Mouse (Mus musculus) lung, embryonic 14.5 days (tissue): Measurements from ENCODE around the gene Pik3r2. TPM values are rescaled to one million over a fixed set of nuclear protein-coding genes. Genes with fewer than 3 reads are reported as not detected.

Experiments
- ATAC-seq: fragments of 200-750 bp; cut with Nextera tagmentation; 2 replicates; pipeline ENCODE4 v1.8.0; 2017; ENCODE audit warnings: mild to moderate bottlenecking, moderate TSS enrichment, moderate library complexity; ENCODE audit not compliant: insufficient read depth
- DNase-seq: peaks from one replicate; pipeline ENCODE4 v3.0.0-alpha.2; 2015
- H3K27ac ChIP-seq: fragments of 300-500 bp; sonication (generic); 2 replicates; pipeline ENCODE4 v1.5.1; 2014; ENCODE audit warnings: low read depth, mild to moderate bottlenecking, moderate library complexity
- H3K27me3 ChIP-seq: fragments of 300-500 bp; sonication (generic); 2 replicates; pipeline ENCODE4 v1.6.1; 2014; ENCODE audit warnings: low read length, control low read depth; ENCODE audit not compliant: insufficient read depth
- H3K36me3 ChIP-seq: fragments of 300-500 bp; sonication (generic); 2 replicates; pipeline ENCODE4 v1.6.1; 2014; ENCODE audit warnings: control low read depth; ENCODE audit not compliant: insufficient read depth
- H3K4me1 ChIP-seq: fragments of 300-500 bp; sonication (generic); 2 replicates; pipeline ENCODE4 v1.6.1; 2014; ENCODE audit warnings: antibody characterized with exemption, control low read depth; ENCODE audit not compliant: insufficient read depth
- H3K4me2 ChIP-seq: fragments of 300-500 bp; sonication (generic); 2 replicates; pipeline ENCODE4 v1.6.1; 2014; ENCODE audit warnings: mild to moderate bottlenecking
- H3K4me3 ChIP-seq: fragments of 300-500 bp; sonication (generic); 2 replicates; pipeline ENCODE4 v1.5.1; 2014; ENCODE audit warnings: low read depth, low read length
- H3K9ac ChIP-seq: fragments of 300-500 bp; sonication (generic); 2 replicates; pipeline ENCODE4 v1.6.1; 2014
- H3K9me3 ChIP-seq: fragments of 300-500 bp; sonication (generic); 2 replicates; pipeline ENCODE4 v1.6.1; 2016; ENCODE audit warnings: low read depth, low read length, control low read depth
- CTCF ChIP-seq: IDR thresholded peaks from 2 replicates; pipeline ENCODE4 v1.5.1; 2016; ENCODE audit warnings: antibody characterized with exemption, low read depth
- WGBS: fragments of 180-500 bp; shearing (Covaris S2); extraction: QIAGEN DNeasy Blood & Tissue Kit; methylation state at CpG from one replicate; pipeline ENCODE4 v1.1.7; 2014; 5-methylcytosine and 5-hydroxymethylcytosine counted together
- polyA plus RNA-seq: library from polyadenylated mRNA; unstranded; fragments of >200 nt; fragmentation: Nextera tagmentation; extraction: Ambion mirVana; gene quantifications from 2 replicates; pipeline ENCODE4 v1.2.1, GENCODE M21; 2014

Pik3r2 gene
- polyA plus RNA-seq, 1 experiment from 2014 or later, result 52.4 TPM

DNA sequence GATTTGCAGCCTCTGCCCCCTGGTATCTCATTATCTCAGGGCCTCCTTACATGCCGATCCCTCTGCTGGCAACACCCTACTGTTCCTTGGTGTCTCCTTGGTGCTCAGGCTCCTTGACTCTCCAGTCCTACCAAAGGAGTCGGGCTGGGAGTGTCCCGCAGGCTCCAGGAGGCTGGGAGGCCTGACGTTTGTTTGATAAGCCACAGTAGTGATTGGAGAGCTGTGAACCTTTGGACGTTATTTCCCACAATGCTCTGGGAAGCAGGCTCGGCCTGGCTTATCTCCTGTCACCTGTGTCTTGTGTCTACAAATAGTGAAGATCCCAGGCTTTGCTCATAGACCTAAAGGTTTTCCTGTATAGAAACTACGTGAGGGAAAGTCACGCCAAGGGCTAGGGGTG lies 12.5 kb downstream of the Pik3r2 start:
- H3K9ac ChIP-seq, result no peak overlapping the region
- peaks cover 18% of the 10 kb centered on the region for H3K36me3 ChIP-seq
- TF ChIP-seq CTCF, result no peak
- no peak for ATAC-seq
- no peak overlapping the region for H3K27ac ChIP-seq
- peak overlapping the region; percentile 4; the same call in 1 of the 2 replicates for H3K4me2 ChIP-seq
- 63% methylated on average over 8 of the region's 8 CpGs for WGBS
- DNase-seq, result no peak
- peaks cover 8% of the 10 kb centered on the region; the same call in 1 of the 2 replicates for H3K4me1 ChIP-seq
- H3K9me3 ChIP-seq, result no peaks in the 10 kb centered on the region
- no peak overlapping the region for H3K4me3 ChIP-seq
- H3K27me3 ChIP-seq, result no peaks in the 10 kb centered on the region

DNA sequence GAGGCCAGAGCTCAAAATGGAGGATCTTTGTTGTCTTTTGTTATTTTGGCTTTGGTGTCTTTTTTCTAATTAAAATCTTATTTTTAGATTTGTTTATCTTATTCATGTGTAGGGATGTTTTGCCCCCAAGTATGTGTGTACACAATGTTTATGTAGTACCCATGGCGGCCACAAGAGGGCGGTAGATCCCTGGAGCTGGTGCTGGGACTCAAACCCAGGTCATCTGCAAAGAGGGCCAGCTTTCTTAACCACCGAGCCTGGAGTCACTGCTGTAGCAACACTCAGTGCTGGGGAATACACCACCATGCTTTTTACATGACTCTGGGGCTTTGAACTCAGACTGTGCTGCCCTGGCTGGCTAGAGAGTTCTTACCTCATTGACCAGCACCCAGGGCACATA lies 13.2 kb downstream of the Pik3r2 start:
- 8% methylated on average over 3 of the region's 3 CpGs for WGBS
- peak; percentile 69 for DNase-seq
- H3K4me1 ChIP-seq, result peaks cover 8% of the 10 kb centered on the region; the same call in 1 of the 2 replicates
- TF ChIP-seq CTCF, result peak; percentile 87
- no peaks in the 10 kb centered on the region for H3K9me3 ChIP-seq
- H3K27me3 ChIP-seq, result no peaks in the 10 kb centered on the region
- ATAC-seq, result no peak
- H3K9ac ChIP-seq, result no peak overlapping the region
- H3K4me2 ChIP-seq, result no peak overlapping the region
- H3K36me3 ChIP-seq, result peaks cover 11% of the 10 kb centered on the region
- H3K27ac ChIP-seq, result 0 out of 2 replicates have a peak overlapping the region, but pooled peaks have one; percentile 8
- no peak overlapping the region for H3K4me3 ChIP-seq

DNA sequence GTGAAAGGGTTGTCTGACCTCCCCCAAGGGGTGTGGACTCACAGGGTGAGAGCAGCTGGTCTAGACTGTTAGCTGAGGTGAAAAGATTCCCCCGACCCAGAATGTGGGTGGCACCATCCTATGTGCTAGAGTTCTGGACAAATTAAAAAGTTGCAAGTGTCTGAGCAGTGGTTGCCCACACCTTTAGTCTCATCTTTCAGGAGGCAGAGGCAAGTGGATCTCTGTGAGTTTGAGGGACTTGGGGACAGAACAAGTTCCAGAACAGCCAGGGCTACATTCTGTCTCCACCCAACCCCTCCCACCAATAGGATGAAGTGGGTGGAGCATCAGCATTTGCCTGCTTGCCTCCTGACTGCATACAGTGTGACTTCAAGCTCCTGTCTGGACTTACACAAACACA lies 14.4 kb downstream of the Pik3r2 start:
- 79% methylated on average over 1 of the region's 1 CpGs for WGBS
- Histone ChIP-seq H3K4me2 (no peak overlapping the region), H3K27ac (no peak overlapping the region), H3K36me3 (peaks cover 16% of the 10 kb centered on the region; the same call in 1 of the 2 replicates), H3K9ac (no peak overlapping the region), H3K9me3 (no peaks in the 10 kb centered on the region), H3K27me3 (no peaks in the 10 kb centered on the region), H3K4me3 (no peak overlapping the region), H3K4me1 (peaks cover 8% of the 10 kb centered on the region; the same call in 1 of the 2 replicates)
- no peak for TF ChIP-seq CTCF
- DNase-seq (no peak), ATAC-seq (no peak)

DNA sequence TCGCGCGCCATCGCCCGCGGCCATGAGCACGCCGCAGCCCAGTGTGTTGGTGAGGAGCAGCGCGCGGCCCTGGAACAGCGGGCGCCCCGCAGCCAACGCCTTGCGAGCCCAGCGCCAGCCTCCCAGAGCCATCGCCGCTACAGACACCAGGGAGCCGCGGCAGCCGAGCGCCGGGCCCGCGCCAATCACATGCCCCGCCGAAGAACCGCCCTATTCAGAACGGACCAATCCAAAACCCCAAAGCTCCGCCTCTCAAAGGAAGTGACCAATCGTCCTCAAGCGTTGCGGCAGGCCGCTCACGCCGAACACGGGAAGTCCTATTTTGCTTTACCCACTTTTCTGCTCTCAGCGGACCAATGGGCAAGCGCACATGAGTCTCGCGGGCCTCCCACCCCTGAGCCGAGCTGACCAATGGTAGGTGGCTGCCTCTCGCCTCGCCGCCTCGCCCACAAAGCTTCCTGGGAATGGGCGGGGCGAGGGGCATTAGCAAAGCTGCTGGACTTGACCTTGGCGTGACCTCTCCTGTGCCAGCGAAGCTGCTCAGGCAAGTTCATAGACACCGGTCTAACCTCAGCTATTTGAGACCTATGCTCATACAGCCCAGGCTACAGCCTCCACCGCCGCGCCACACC lies 15.6 kb downstream of the Pik3r2 start, which contains the start of gene Mpv17l2:
Mpv17l2 (minus strand) TSS at position 172 of the 632 bp plus-strand sequence.
- peak; percentile 99 for DNase-seq
- Histone ChIP-seq H3K27me3 (no peaks in the 10 kb centered on the region), H3K9me3 (no peaks in the 10 kb centered on the region), H3K4me2 (peak within 1 kb of the TSS; percentile 100), H3K4me3 (peak within 1 kb of the TSS; percentile 70), H3K36me3 (peaks cover 22% of the 10 kb centered on the region; the same call in 1 of the 2 replicates), H3K9ac (peak within 1 kb of the TSS; percentile 75), H3K4me1 (peaks cover 8% of the 10 kb centered on the region; the same call in 1 of the 2 replicates), H3K27ac (peak within 1 kb of the TSS; percentile 73)
- WGBS, result under 1% methylated on average over 55 of the region's 55 CpGs
- ATAC-seq, result peak; percentile 96
- no peak for TF ChIP-seq CTCF

DNA sequence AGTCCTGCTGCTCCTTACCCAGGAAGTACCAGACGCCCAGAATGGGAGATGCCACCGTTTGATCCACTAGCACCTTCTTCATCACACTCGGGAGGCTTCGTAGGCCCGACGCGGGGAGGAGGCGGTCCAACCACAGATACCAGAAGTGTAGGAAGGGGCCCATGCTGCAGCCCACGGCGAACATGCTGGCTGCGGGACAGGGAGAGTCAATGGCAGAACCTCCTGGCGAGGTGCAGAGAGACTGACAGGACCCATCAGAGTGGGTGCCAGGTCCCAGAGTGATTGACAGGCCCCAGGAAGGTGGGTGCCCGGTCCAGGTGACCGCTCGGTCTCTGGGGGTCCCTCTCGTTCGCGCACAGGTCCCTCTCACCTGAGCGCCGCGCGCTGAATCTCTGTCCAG lies 16.2 kb downstream of the Pik3r2 start:
- Histone ChIP-seq H3K4me3 (peak overlapping the region; percentile 70), H3K36me3 (peaks cover 22% of the 10 kb centered on the region; the same call in 1 of the 2 replicates), H3K9me3 (no peaks in the 10 kb centered on the region), H3K4me1 (peaks cover 12% of the 10 kb centered on the region; the same call in 1 of the 2 replicates), H3K4me2 (peak overlapping the region; percentile 100), H3K9ac (peak overlapping the region; percentile 75), H3K27me3 (no peaks in the 10 kb centered on the region), H3K27ac (peak overlapping the region; percentile 73)
- DNase-seq (peak; percentile 25), ATAC-seq (no peak; the same call in 1 of the 2 replicates)
- WGBS, result under 1% methylated on average over 22 of the region's 22 CpGs
- TF ChIP-seq CTCF, result no peak

DNA sequence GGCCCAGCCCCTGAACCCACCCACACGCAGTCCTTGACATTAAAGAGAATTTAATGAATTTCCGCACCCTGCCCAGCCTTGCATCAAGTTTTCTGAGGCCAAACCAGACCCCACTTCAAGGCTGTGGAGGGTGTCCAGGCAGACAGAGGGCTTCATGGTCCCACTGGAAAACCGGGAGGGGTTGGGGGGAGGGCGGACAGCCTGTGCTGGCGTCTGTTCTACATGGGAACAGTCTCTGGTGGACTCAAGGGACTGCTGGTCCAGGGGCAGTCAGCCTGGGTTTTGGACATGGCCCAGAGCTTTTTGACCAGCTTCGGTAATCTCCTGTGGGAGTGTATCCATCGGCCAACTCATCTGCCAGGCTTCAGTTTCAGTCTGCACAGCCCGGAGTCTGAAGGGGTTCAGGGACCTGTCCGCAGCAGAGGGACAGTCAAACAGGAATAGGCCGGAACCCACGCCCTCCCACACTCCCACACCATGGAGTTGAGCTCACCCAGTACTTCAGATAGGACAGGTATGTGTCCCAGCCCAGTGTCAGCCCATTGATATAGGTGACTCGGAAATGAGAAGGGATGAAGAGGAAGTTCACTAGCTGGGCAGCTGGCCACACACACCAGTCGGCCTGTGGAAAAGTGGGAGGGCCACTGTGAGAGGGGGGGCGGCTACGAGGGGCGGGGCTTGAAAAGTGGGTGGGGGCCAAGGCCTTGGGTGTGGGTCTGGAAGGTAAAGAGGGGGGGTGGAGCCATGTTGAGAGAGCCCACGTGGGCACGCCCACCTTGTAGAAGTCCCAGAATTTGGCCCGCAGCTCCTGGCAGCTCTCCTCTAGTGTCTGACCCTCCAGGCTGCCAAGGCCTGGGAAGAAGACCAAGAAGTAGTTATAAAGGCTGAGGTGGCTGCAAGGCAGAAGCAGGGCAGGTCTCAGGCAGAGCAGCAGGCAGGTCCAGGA lies 17.6 kb downstream of the Pik3r2 start:
- Histone ChIP-seq H3K9me3 (no peaks in the 10 kb centered on the region), H3K9ac (no peak overlapping the region), H3K27ac (peak overlapping the region; percentile 38; the same call in 1 of the 2 replicates), H3K4me1 (peaks cover 17% of the 10 kb centered on the region), H3K27me3 (no peaks in the 10 kb centered on the region), H3K36me3 (peaks cover 22% of the 10 kb centered on the region; the same call in 1 of the 2 replicates), H3K4me3 (no peak overlapping the region), H3K4me2 (no peak overlapping the region; the same call in 1 of the 2 replicates)
- WGBS, result 57% methylated on average over 19 of the region's 19 CpGs
- DNase-seq (peak; percentile 40), ATAC-seq (no peak)
- no peak for TF ChIP-seq CTCF

DNA sequence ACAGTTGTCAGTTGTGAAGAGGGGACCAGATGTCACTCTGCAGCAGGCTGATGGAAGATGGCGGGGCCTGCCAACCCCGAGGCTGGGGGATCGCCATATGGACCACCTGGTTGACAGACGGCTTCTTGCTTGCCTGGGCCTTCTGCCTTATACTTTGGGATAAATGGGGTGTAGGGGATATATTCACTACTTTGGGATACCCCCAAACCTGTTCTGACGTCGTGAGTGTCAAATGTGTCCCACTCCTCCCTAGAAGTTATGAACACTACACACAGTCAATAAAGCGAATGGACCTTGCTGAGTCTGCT lies 18.3 kb downstream of the Pik3r2 start:
- Histone ChIP-seq H3K9ac (no peak overlapping the region), H3K4me3 (no peak overlapping the region), H3K4me2 (no peak overlapping the region), H3K36me3 (peaks cover 22% of the 10 kb centered on the region; the same call in 1 of the 2 replicates), H3K9me3 (no peaks in the 10 kb centered on the region), H3K4me1 (peaks cover 23% of the 10 kb centered on the region), H3K27me3 (no peaks in the 10 kb centered on the region), H3K27ac (no peak overlapping the region)
- no peak for TF ChIP-seq CTCF
- WGBS, result 75% methylated on average over 7 of the region's 7 CpGs
- ATAC-seq (no peak), DNase-seq (no peak)
